Mouse (Mus musculus) embryonic facial prominence, embryonic 13.5 days (tissue): ENCODE data around the gene 4930548H24Rik. TPM values are rescaled to one million over a fixed set of nuclear protein-coding genes. Genes with fewer than 3 reads are reported as not detected.
A peak's percentile ranks its signal among the peaks of the same experiment; 100 is the strongest.
"Not testable (repeated sequence)": the region's sequence is repeated elsewhere in the genome, so short reads cannot be mapped to it uniquely, and the experiment has no call there.

Source experiments
- ATAC-seq: fragments of 200-750 bp; cut with Nextera tagmentation; 2 replicates; pipeline ENCODE4 v1.8.0; 2017; ENCODE audit warnings: low read depth; ENCODE audit not compliant: insufficient number of reproducible peaks, insufficient read depth, low FRiP score, low TSS enrichment
- H3K27ac ChIP-seq: fragments of 300-500 bp; sonication (generic); 2 replicates; pipeline ENCODE4 v1.5.1; 2015; ENCODE audit warnings: moderate library complexity, mild to moderate bottlenecking, inconsistent platforms
- H3K27me3 ChIP-seq: fragments of 300-500 bp; sonication (generic); 2 replicates; pipeline ENCODE4 v1.6.1; 2015; ENCODE audit warnings: mild to moderate bottlenecking, inconsistent platforms
- H3K36me3 ChIP-seq: fragments of 300-500 bp; sonication (generic); 2 replicates; pipeline ENCODE4 v1.6.1; 2015; ENCODE audit warnings: mild to moderate bottlenecking, inconsistent platforms
- H3K4me1 ChIP-seq: fragments of 300-500 bp; sonication (generic); 2 replicates; pipeline ENCODE4 v1.6.1; 2015; ENCODE audit warnings: inconsistent platforms
- H3K4me2 ChIP-seq: fragments of 300-500 bp; sonication (generic); 2 replicates; pipeline ENCODE4 v1.6.1; 2015; ENCODE audit warnings: moderate library complexity, mild to moderate bottlenecking, inconsistent platforms
- H3K4me3 ChIP-seq: fragments of 300-500 bp; sonication (generic); 2 replicates; pipeline ENCODE4 v1.5.1; 2015; ENCODE audit warnings: mild to moderate bottlenecking, inconsistent platforms
- H3K9ac ChIP-seq: fragments of 300-500 bp; sonication (generic); 2 replicates; pipeline ENCODE4 v1.6.1; 2015; ENCODE audit warnings: mild to moderate bottlenecking, inconsistent platforms
- H3K9me3 ChIP-seq: fragments of 300-500 bp; sonication (generic); 2 replicates; pipeline ENCODE4 v1.6.1; 2016; ENCODE audit warnings: inconsistent platforms
- WGBS: fragments of 180-500 bp; shearing (Covaris S2); methylation state at CpG from one replicate; pipeline ENCODE4 v1.1.7; 2015; ENCODE audit warnings: mixed read lengths; 5-methylcytosine and 5-hydroxymethylcytosine counted together
- polyA plus RNA-seq: library from polyadenylated mRNA; unstranded; fragments of >200 nt; fragmentation: Nextera tagmentation; extraction: Ambion mirVana; gene quantifications from 2 replicates; pipeline ENCODE4 v1.2.1, GENCODE M21; 2015

4930548H24Rik gene
- polyA plus RNA-seq, 1 experiment from 2014 or later: not detected

DNA sequence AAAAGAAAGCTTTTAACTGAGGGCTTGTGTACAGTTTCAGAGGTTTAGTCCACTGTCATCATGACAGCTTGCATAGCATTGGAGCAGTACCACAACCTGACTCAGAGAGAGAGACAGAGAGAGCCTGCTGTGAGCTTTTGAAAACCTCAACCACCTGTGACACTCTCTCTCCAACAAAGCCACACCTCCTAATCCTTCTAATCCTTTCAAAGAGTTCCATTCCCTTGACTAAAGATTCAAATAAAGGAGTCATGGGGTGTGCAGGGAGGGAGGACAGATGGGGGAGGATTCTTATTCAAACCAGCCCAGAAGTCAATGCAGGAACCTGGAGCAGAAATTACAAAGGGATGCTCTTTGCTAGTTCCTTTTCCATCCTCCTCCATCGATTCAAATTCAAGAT is 6.5 kb downstream of the 4930548H24Rik start:
- Histone ChIP-seq H3K4me3 (no peak overlapping the region), H3K27ac (no peak overlapping the region), H3K27me3 (no peaks in the 10 kb centered on the region), H3K4me2 (no peak overlapping the region), H3K36me3 (peaks cover 10% of the 10 kb centered on the region), H3K9me3 (no peaks in the 10 kb centered on the region), H3K4me1 (peaks cover 9% of the 10 kb centered on the region), H3K9ac (no peak overlapping the region)
- no peak for ATAC-seq
- 64% methylated on average over 1 of the region's 1 CpGs for WGBS

DNA sequence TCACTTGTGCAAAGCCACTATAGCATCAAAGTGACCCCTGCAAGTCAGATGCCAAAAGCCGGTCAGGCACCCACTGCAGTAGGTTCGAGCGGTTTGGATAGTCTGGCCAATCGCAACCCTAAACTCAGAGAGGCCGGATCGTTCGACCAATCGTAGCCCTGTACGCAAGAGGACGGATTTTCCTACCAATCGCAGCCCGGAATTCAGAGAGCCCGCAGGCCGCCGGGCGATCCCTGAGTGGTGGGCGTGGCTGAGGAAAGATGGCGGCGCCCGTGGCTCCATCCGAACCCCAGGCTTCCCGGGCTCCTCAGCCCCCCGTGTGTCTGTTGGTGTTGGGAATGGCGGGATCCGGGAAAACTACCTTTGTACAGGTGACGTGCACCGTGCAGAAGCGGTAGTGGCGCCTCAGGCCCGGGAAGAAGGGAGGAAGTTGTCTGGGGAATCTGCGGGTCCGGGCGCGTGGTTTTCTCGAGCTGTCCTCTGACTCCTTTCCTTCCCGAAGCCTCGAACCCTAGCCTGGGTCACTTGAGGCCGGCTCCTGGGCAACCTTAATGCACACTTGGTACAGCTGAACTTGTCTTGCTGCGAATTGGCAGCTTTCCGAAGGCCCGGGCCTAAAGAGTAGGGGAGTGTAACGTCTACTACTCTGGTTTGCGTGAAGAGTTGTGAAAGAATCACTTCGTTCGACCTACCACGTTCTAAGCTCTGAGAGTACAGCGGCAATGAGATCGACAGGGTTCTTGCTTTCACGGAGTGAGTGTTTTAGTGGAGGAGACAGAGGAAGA is 9.2 kb downstream of the 4930548H24Rik start, which contains the start of gene Gpn1:
TSS of gene Gpn1 (plus strand) at position 229 of the 785 bp plus-strand sequence.
- no peaks in the 10 kb centered on the region for H3K9me3 ChIP-seq
- H3K9ac ChIP-seq: peak within 1 kb of the TSS; percentile 79
- peak within 1 kb of the TSS; percentile 90 for H3K4me3 ChIP-seq
- peak within 1 kb of the TSS; percentile 79 for H3K4me2 ChIP-seq
- WGBS: under 1% methylated on average over 49 of the region's 49 CpGs
- H3K4me1 ChIP-seq: peaks cover 9% of the 10 kb centered on the region
- no peaks in the 10 kb centered on the region for H3K27me3 ChIP-seq
- peaks cover 36% of the 10 kb centered on the region for H3K36me3 ChIP-seq
- peak within 1 kb of the TSS; percentile 1; the same call in 1 of the 2 replicates for H3K27ac ChIP-seq
- ATAC-seq: peak; percentile 98

GRCm38 (mm10) chr5:31504843-31505242 is 19.3 kb downstream of the 4930548H24Rik start:
- H3K27ac ChIP-seq: no peak overlapping the region
- no peaks in the 10 kb centered on the region for H3K4me1 ChIP-seq
- ATAC-seq: no peak
- no peak overlapping the region for H3K4me3 ChIP-seq
- H3K4me2 ChIP-seq: no peak overlapping the region
- 89% methylated on average over 10 of the region's 10 CpGs for WGBS
- no peaks in the 10 kb centered on the region for H3K9me3 ChIP-seq
- H3K36me3 ChIP-seq: peaks cover 91% of the 10 kb centered on the region
- no peaks in the 10 kb centered on the region for H3K27me3 ChIP-seq
- no peak overlapping the region for H3K9ac ChIP-seq

DNA sequence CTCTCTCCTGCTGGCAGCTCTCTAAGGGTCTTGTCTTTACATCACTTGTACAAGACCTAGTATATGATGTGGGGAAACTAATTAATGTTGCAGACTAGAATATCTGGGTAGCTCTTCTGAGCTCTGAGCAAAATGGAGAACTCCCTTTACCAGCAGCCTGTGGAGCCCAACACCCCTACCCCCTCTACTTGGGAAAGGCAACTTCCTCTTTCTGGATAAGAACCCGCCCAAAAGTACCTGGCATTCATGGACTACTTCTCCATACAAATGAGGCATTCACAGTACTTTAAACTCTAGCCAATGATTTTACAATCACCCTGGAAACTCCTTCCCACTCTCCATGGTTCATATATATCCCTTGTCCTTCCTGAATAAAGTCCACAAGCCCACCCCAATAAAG is 26.9 kb downstream of the 4930548H24Rik start:
- H3K27ac ChIP-seq: no peak overlapping the region
- no peak for ATAC-seq
- no peak overlapping the region for H3K4me3 ChIP-seq
- H3K9me3 ChIP-seq: no peaks in the 10 kb centered on the region
- no peak overlapping the region for H3K9ac ChIP-seq
- no peaks in the 10 kb centered on the region for H3K27me3 ChIP-seq
- H3K4me1 ChIP-seq: no peaks in the 10 kb centered on the region
- WGBS: 80% methylated on average over 1 of the region's 1 CpGs
- H3K36me3 ChIP-seq: peaks cover 94% of the 10 kb centered on the region
- H3K4me2 ChIP-seq: no peak overlapping the region

DNA sequence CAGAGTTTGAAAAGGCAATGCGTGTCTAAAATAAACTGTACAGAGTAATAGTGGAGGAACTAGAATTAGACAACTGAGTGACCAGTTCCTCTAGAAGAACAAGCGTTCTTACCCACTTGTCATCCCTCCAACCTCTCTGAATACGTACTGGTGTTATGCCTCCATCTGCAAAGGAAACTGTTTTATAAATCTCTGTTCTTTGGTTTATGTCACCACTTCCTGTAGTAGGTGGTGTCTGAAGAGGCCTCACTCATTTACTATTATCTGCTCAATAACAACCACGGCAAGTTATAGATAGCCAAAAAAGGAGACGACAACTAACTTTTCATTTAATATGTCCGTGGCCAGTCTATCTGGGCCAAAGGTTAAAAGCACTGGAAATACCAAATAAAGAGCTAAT is 35.0 kb downstream of the 4930548H24Rik start:
- Histone ChIP-seq H3K4me3 (no peak overlapping the region), H3K27ac (no peak overlapping the region), H3K9ac (0 out of 2 replicates have a peak overlapping the region, but pooled peaks have one; percentile 6), H3K27me3 (no peaks in the 10 kb centered on the region), H3K36me3 (peaks cover 75% of the 10 kb centered on the region), H3K4me1 (peaks cover 2% of the 10 kb centered on the region; the same call in 1 of the 2 replicates), H3K4me2 (no peak overlapping the region), H3K9me3 (no peaks in the 10 kb centered on the region)
- ATAC-seq: no peak
- WGBS: 96% methylated on average over 6 of the region's 6 CpGs

DNA sequence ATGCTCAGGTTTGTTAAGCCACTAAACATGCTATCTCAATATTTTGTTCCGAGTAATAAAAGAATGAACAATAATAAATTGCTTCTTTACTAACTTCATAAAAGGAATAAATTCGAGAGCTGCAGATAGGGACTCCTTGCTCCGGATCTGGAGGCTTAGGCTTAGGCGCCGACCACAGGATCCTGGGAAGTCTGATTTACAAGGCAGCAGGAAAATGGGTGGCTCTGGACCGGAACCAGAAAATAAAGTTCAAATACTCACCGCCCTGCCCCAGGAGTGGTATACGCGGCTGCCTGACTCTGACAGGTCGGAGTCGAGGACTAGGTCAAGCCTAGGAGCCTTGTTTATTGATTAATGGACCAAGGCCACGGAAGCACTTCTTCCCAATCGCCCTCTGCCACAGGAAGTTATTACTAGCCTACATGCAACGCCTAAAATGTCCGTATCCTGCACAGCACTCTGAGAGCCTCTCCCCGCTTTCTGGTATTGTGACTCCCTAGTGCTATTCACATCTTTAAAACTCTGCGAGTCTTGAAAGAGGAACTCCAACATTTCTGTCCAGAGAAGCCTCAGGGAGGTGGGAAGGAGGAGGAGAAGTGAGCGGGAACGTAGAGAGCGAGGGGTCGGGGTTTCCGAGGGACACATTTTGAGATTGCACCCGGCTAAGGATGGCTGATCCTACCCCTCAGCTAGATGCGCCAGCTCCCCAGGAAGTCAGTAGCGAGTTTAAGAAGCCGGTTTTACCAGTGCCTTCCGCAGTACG is 41.0 kb downstream of the 4930548H24Rik start, which contains the start of gene Slc4a1ap:
TSS of gene Slc4a1ap (plus strand) at position 642 of the 763 bp plus-strand sequence.
- Histone ChIP-seq H3K9me3 (no peaks in the 10 kb centered on the region), H3K4me1 (peaks cover 24% of the 10 kb centered on the region), H3K36me3 (peaks cover 45% of the 10 kb centered on the region), H3K9ac (peak within 1 kb of the TSS; percentile 94), H3K27me3 (no peaks in the 10 kb centered on the region), H3K4me3 (peak within 1 kb of the TSS; percentile 100), H3K27ac (peak within 1 kb of the TSS; percentile 85), H3K4me2 (peak within 1 kb of the TSS; percentile 95)
- peak; percentile 64; the same call in 1 of the 2 replicates for ATAC-seq
- WGBS: under 1% methylated on average over 28 of the region's 28 CpGs

GRCm38 (mm10) chr5:31527117-31527680 is 41.7 kb downstream of the 4930548H24Rik start:
- 3% methylated on average over 40 of the region's 40 CpGs for WGBS
- peaks cover 46% of the 10 kb centered on the region for H3K36me3 ChIP-seq

DNA sequence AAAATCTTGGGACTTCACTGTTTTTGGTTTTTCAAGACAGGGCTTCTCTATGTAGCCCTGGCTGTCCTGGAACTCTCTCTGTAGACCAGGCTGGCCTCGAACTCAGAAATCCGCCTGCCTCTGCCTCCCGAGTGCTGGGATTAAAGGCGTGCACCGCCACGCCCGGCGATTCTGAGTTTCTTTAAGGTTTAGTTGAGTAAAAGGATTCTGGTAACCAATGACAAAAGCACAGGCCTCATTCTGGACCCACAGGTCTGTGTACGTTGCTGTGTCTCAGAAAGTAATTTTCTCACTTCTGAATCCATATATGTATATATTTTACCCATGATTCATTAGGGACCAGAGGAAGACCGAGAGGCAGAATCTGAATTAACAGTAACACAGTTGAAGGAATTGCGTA is 42.2 kb downstream of the 4930548H24Rik start, which contains the start of gene Supt7l:
TSS of gene Supt7l (minus strand) at position 101 of the 400 bp plus-strand sequence.
- peak within 1 kb of the TSS; percentile 94 for H3K9ac ChIP-seq
- H3K27ac ChIP-seq: peak within 1 kb of the TSS; percentile 85
- WGBS: 75% methylated on average over 11 of the region's 11 CpGs
- H3K27me3 ChIP-seq, ATAC-seq, H3K9me3 ChIP-seq: not testable (repeated sequence)
- H3K4me3 ChIP-seq: peak within 1 kb of the TSS; percentile 100
- peaks cover 46% of the 10 kb centered on the region for H3K36me3 ChIP-seq
- peak within 1 kb of the TSS; percentile 95 for H3K4me2 ChIP-seq
- peaks cover 24% of the 10 kb centered on the region for H3K4me1 ChIP-seq

More at GRCm38 (mm10) chr5:31527117-31527680, 41.7 kb downstream of the 4930548H24Rik start:
- Histone ChIP-seq H3K4me2 (peak overlapping the region; percentile 95), H3K27ac (0 out of 2 replicates have a peak overlapping the region, but pooled peaks have one; percentile 85), H3K27me3 (no peaks in the 10 kb centered on the region), H3K9ac (peak overlapping the region; percentile 94), H3K4me3 (peak overlapping the region; percentile 100), H3K9me3 (no peaks in the 10 kb centered on the region), H3K4me1 (peaks cover 24% of the 10 kb centered on the region)
- no peak; the same call in 1 of the 2 replicates for ATAC-seq

DNA sequence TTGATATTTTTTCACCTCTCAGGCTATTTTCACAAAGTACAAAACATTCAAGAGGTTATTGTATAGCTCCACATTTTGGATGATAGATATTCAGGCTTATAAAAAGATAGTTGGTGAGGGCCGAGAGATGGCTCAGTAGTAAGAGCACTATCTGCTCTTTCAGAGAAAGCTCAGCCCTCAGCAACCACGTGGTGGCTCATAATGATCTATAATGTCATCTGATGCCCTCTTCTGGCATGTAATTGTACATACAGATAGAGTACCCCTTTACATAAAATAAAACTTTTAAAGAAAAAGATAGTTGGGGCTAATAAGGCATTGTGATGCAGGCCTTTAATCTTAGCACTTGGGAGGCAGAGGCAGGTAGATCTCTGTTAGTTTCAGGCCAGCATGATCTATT is 43.0 kb downstream of the 4930548H24Rik start:
- ATAC-seq: no peak
- 62% methylated on average over 2 of the region's 2 CpGs for WGBS

DNA sequence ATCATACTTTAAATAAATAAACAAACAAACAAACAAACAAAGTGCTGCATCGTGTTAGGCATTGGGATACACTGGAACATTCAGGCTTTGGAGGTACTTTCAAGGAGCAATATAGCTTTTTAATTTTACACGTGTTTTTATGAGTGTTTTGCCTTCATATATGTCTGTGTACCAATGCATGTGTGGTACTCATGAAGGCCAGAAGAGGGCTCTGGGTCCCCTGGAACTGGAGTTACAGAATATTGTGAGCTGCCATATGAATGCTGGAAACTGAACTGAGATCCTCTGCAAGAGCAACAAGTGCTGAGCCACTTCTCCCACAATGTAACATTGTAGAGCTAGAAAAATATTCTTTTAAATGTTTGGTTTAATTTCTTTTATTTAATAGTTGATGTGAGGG is 49.7 kb downstream of the 4930548H24Rik start:
- H3K9me3 ChIP-seq: no peaks in the 10 kb centered on the region
- H3K36me3 ChIP-seq: peaks cover 83% of the 10 kb centered on the region
- ATAC-seq: no peak
- H3K4me2 ChIP-seq: no peak overlapping the region
- H3K9ac ChIP-seq: no peak overlapping the region
- H3K4me3 ChIP-seq: no peak overlapping the region
- 87% methylated on average over 2 of the region's 2 CpGs for WGBS
- H3K27me3 ChIP-seq: no peaks in the 10 kb centered on the region
- H3K27ac ChIP-seq: no peak overlapping the region
- no peaks in the 10 kb centered on the region for H3K4me1 ChIP-seq

More for the DNA sequence above, 43.0 kb downstream of the 4930548H24Rik start:
- Histone ChIP-seq H3K4me2 (peak overlapping the region; percentile 95; the same call in 1 of the 2 replicates), H3K27ac (no peak overlapping the region), H3K27me3 (no peaks in the 10 kb centered on the region), H3K36me3 (peaks cover 47% of the 10 kb centered on the region), H3K4me1 (peaks cover 24% of the 10 kb centered on the region), H3K9ac (no peak overlapping the region), H3K9me3 (no peaks in the 10 kb centered on the region), H3K4me3 (peak overlapping the region; percentile 100; the same call in 1 of the 2 replicates)
